Mouse (Mus musculus) naive thymus-derived CD4-positive, alpha-beta T cell, adult 2 months (primary cell): ENCODE data around the gene Cd19.
A peak's percentile ranks its signal among the peaks of the same experiment; 100 is the strongest.

ENCODE experiments used
- DNase-seq: peaks from one replicate; pipeline ENCODE4 v3.0.0-alpha.2; 2011; ENCODE audit warnings: low read depth

The Cd19 gene

DNA sequence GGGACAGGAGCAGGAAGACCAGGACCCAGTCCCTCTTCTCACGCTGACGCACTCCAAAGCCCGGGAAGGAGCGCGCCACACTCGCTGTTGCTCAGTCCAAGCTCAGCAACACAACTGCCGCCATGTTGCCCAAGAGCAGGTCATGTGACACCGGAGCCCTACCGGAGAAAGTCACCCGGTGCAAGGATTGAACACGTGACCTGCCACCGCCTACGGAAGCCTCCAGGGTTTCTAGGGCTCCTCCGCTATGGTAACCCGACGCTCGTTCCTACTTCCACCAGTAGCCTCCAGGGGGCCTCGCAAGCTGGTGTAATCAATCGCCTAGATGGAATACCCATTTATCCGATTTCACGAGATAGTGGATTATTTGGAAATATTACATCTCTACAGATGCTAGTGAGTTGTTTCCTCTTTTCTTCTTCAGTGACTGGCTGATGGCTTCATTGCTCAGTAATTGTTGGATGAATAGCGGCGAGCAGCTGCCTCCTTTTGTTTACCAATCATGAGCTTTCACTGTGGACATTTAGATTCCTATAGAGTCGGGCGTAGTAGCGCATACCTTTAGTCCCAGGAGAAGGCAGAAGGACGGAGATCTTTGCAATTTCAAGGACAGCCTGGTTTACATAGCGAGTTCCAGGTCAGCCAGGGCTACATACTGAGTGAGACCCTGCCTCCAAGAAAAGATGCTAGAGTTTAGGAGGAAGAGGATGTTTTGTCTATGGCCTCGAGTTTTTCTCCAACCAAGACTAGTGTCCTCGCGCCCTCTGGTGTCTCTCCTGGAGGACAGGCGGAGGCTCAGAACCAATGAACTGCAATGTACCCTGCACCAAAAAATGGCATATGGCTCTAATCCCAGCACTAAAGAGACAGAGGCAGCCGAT lies 37.2 kb downstream of the Cd19 start, which contains the start of gene Spns1:
Gene Spns1, minus strand, starts transcription at position 173 of the 881 bp plus-strand sequence.
- peak; percentile 97 for DNase-seq

DNA sequence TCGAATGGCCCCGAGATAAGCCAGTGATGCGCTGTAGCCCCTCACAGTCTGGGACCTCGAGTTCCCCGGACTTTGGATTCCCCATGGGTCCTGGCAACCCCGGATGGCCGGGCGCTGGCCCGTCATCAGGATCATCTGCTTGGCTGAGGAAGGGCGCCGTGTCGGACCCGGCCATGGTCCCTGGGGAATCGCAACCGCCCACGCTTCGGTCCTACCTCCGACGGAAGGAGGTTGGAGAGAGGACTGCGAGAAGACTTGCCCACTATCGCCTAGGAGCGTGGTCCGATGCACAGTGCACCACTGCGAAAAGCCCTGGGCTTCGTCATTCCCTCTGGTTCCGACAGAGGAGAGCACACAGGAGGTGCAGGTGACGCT lies 37.8 kb downstream of the Cd19 start:
- no peak for DNase-seq

DNA sequence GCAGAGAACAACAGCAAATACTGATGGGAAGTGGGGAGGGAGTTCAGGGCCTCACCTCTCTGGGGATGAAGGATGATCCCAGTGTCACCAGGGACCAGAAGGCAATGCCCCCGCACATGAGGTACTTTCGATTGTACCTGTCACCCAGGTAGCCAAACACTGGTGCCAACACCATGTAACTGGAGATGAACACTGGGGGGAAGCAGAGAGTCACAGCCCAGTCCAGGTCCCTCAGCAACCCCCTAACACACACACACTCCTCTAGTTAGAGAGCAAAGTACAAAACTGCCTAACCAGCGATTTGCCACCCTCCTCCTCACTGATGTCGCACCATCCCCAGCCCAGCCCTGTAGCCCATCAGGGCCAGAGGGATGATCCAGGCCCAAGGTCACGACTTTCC lies 39.7 kb downstream of the Cd19 start:
- no peak for DNase-seq

DNA sequence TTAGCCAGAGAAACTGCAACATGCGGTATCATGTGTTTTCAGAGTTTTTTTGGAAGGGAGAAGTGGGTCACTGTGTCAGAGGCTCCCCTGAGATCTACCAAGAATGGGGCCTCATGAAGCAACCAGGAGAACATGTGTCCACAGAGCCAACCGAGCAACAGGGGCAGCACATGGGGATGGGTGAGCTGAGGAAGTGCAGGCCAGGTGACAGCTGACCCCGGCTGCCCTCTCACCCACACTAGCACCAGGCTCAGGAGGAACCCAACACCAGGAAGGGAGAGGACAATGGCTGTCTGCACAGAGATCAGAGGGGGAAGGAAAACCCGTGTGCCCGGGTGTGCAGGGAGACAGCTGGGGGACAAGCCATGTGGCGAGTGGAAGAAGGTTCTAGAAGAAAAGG lies 40.2 kb downstream of the Cd19 start:
- no peak for DNase-seq

DNA sequence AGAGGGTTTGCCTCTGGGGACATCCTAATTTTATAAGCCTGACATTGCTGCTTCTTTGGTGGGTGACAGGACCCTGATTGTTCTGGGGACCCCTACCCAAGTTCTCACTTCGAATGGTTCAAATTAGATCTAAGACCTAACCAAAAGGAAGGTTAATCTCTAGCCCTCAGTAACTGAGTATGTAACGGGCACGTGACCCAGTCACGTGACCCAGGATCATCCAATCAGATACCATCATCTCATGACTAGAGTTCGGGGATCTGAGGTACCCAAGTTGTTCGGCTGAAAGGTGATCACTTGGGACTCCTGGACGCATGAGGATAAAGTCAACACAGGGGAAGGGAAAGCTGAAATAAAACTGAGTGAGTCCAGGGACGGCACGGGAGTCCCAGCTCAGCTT lies 41.7 kb downstream of the Cd19 start:
- DNase-seq: no peak

DNA sequence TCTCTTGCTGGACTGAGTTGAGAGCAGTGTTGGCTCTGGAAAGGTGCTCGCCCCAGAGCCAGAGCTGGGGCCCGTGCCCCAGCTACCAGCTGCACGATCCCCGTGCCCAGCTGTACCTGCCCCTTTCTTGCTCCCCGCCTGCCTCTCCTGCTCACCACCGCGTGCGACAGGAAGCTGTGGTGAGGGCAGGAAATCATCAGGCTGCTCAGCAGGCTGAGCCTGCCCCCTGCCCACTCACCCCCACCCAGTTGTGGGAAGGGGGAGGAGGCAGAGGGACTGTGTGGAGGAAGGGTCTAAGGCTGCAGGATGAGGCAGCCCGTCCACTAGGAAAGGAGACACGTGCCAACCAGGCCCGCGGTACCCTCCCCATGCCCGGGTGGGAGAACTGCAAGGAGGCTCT lies 45.3 kb downstream of the Cd19 start, which contains the start of gene Lat:
Gene Lat, minus strand, starts transcription at position 178 of the 400 bp plus-strand sequence.
- DNase-seq: peak; percentile 87

DNA sequence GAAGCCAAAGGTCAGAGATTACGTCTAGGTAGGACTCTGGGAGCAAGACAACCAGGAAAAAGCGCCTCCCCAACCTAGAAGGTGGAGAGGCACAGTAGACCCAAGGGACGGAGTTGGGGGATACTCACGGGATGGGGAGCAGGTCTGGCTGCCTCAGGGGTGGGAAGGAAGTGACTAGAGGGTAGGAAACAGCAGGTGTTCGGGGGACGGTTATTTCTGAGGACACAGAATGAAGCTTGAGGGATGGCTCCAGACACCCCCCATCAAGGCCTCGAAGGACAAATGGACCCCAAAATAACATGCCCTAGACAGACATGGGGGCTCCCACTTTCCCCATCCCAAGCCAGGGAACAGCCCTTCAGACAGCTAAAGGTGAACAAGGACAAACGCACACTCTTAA lies 46.3 kb downstream of the Cd19 start:
- DNase-seq: no peak

DNA sequence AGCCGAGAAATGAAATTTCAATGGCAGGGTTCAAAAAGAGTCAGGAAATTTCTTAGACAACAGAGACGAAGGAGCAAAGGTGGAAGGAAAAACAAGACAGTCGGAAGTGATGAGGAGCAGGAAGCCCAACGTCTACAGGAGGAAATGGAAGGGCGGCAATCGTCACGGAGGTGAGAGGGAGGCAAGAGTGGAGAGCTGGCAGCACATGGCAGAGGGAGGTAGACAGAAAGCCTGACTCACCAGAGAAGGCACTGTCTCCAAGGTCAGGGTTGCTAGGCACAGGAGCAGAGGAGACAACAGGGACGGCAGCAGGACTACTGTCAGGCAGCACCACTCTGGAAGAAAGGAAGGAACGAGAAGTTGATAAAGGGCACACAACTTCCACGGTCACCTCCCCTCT lies 47.1 kb downstream of the Cd19 start:
- peak; percentile 65 for DNase-seq

DNA sequence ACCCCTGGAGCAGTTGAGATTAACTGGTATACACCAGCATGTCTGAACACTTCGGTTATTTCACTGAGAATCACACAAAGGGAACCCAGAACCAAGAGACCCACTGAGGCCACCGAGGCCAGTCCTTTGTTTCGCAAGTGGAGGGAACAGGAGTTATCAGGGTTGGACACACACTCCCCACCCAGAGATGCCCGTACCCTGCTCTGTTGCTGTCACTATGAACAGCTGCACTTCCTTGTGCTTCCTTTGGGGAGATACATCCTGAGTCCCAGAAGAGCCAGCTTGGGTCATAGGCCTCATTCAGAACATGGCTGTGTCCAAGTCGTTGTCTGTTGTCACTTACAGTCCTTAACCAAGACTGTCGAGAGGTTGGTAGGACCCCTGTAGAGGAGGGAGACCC lies 51.7 kb downstream of the Cd19 start:
- no peak for DNase-seq

DNA sequence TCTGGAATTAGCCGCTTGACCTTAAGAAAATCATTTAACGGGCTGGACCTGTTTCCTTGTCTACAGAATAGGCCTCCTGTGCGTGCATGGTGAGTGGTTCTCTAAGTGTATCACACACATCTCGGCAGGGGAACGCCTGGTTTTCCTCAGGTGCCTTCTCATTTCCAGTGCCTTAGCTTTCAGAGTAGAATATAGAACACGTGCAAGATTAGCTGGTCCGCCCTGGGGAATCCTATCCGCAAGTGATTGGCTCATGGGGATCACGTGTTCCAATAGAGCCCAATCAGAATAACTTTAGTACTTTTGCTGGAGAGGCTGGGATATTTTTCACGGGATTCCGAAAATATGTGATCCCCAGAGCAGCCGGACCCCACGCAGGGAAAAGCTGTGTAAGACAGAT lies 55.6 kb downstream of the Cd19 start:
- DNase-seq: no peak
